Mouse (Mus musculus): ENCODE results near the gene Slc25a42.

- TF ChIP-seq POLR2A (IDR thresholded peaks at IDR 0.05; ENCODE audit: borderline replicate concordance, control insufficient read depth, low read depth, low read length) (no peak), CTCF (IDR thresholded peaks at IDR 0.05; ENCODE audit: control insufficient read depth, insufficient read depth, low read length) (peak; percentile 42; the same call in 1 of the 2 replicates)
Observed at GRCm38 (mm10) chr8:70200098-70200681, 11.9 kb downstream of the Slc25a42 start.
